Mouse (Mus musculus) CD4-positive helper T cell, adult 2 months (primary cell): ENCODE data around the gene Rab5c.

Experiments
- DNase-seq: peaks from one replicate; pipeline ENCODE4 v3.0.0-alpha.2; 2012; ENCODE audit warnings: low read depth, missing footprints, low spot score

Gene Rab5c

GRCm38 (mm10) chr11:100738066-100738604, at the start of gene Rab5c:
TSS of gene Rab5c (minus strand) at chr11:100738215.
- DNase-seq: peak; percentile 99

- DNase-seq: no peak
These were observed 47.8 kb upstream of the Rab5c start for GRCm38 (mm10) chr11:100785774-100786173.

GRCm38 (mm10) chr11:100784286-100784685, 46.3 kb upstream of the Rab5c start:
- no peak for DNase-seq

- no peak for DNase-seq
These were observed 44.6 kb upstream of the Rab5c start for GRCm38 (mm10) chr11:100782568-100782967.

GRCm38 (mm10) chr11:100781763-100782475, 43.9 kb upstream of the Rab5c start:
- no peak for DNase-seq

- DNase-seq: no peak
These were observed 42.2 kb upstream of the Rab5c start for GRCm38 (mm10) chr11:100780247-100780646.

GRCm38 (mm10) chr11:100778069-100778468, 40.1 kb upstream of the Rab5c start:
- no peak for DNase-seq

GRCm38 (mm10) chr11:100775921-100776320, 37.9 kb upstream of the Rab5c start:
- no peak for DNase-seq

- DNase-seq: no peak
These were observed 36.2 kb upstream of the Rab5c start for GRCm38 (mm10) chr11:100774261-100774660.

GRCm38 (mm10) chr11:100770646-100771408, 32.8 kb upstream of the Rab5c start, which contains the start of gene Ghdc:
TSS of gene Ghdc (minus strand) at chr11:100770957.
- peak; percentile 85 for DNase-seq

GRCm38 (mm10) chr11:100769980-100770379, 32.0 kb upstream of the Rab5c start:
- no peak for DNase-seq

GRCm38 (mm10) chr11:100767871-100768270, 29.9 kb upstream of the Rab5c start:
- no peak for DNase-seq

- DNase-seq: no peak
These were observed 28.7 kb upstream of the Rab5c start for GRCm38 (mm10) chr11:100766726-100767125.

GRCm38 (mm10) chr11:100762831-100763230, 24.8 kb upstream of the Rab5c start, which contains the start of gene Hcrt:
TSS of gene Hcrt (minus strand) at chr11:100762931.
- no peak for DNase-seq

GRCm38 (mm10) chr11:100761547-100762045, 23.6 kb upstream of the Rab5c start:
- DNase-seq: peak; percentile 82

GRCm38 (mm10) chr11:100759611-100760233, 21.7 kb upstream of the Rab5c start, which contains the start of gene Kcnh4:
TSS of gene Kcnh4 (minus strand) at chr11:100759942.
- peak; percentile 90 for DNase-seq

GRCm38 (mm10) chr11:100758707-100759610, 20.9 kb upstream of the Rab5c start:
- peak; percentile 66 for DNase-seq

GRCm38 (mm10) chr11:100757566-100757965, 19.6 kb upstream of the Rab5c start:
- no peak for DNase-seq

GRCm38 (mm10) chr11:100756476-100756875, 18.5 kb upstream of the Rab5c start:
- DNase-seq: no peak

- DNase-seq: no peak
These were observed 16.7 kb upstream of the Rab5c start for GRCm38 (mm10) chr11:100754693-100755057.
